Mouse (Mus musculus): ENCODE measurements around the gene Smad5.

- TF ChIP-seq GABPA (IDR thresholded peaks at IDR 0.05; ENCODE audit: insufficient replicate concordance, low read depth, low read length) (no peak), NRF1 (IDR thresholded peaks at IDR 0.05; ENCODE audit: low read depth, low read length) (no peak), SMC3 (IDR thresholded peaks at IDR 0.05; ENCODE audit: low read depth, low read length) (no peak), CTCF (conservative IDR thresholded peaks at IDR 0.05 in 1 of 2, IDR thresholded peaks at IDR 0.05 in 1 of 2; ENCODE audit: low read depth in 2 of 2, low read length in 2 of 2) (no peak), ZMIZ1 (IDR thresholded peaks at IDR 0.05; ENCODE audit: low read depth, low read length) (no peak), MAX (IDR thresholded peaks at IDR 0.05; ENCODE audit: low read length) (no peak), KAT2A (IDR thresholded peaks at IDR 0.05; ENCODE audit: insufficient replicate concordance, low read length) (no peak), EP300 (IDR thresholded peaks at IDR 0.05; ENCODE audit: low read length) (no peak), E2F4 (IDR thresholded peaks at IDR 0.05; ENCODE audit: insufficient replicate concordance, low read depth, low read length) (no peak), MAFK (IDR thresholded peaks at IDR 0.05; ENCODE audit: insufficient replicate concordance, low read length) (no peak), JUND (conservative IDR thresholded peaks at IDR 0.05; ENCODE audit: low read depth, low read length) (no peak), IRF4 (IDR thresholded peaks at IDR 0.05; ENCODE audit: low read depth, low read length) (no peak), POLR2A (IDR thresholded peaks at IDR 0.05; ENCODE audit: low read depth, low read length) (no peak), TCF12 (IDR thresholded peaks at IDR 0.05; ENCODE audit: low read depth, low read length) (no peak)
Measured at GRCm38 (mm10) chr13:56740496-56740895, 37.7 kb downstream of the Smad5 start.
